ENCODE assay signal across 8 mouse cellular contexts in the genomic region with DNA sequence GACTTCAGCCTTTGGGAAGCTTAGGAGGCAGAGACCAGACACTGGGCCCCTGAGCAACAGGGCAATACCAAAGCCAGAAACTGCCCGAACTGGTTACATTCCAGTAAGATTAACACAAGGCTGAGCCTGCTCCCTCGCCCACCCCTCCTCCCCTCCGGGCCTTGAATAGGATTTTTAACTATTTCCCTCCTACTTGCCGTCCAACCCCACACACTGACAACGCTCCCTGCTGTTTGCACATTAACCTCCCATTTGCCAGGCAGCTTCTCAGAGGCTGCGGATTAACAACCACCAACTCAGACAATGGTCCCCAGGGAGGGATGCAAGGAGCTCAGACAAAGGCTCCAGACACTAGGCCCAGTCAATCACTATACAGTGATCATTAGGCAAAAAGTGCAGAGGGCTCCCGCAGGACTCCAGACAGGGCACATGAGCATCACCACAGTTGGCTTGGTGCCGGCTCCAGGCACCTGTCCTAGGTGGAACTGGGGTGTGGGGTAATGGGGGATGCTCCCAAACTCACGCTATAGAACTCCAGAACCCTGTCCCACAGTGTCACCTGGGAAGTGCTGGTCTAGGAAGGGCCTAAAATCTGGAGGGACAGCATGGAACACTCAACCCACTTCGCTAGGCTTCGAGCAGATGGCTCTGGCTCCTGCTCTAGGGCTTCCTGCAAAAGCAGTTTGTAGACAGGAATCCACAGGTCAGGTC.
DNase-seq lines count a peak whose midpoint lies in the region; ATAC-seq lines count a peak whose summit lies in the region.

No protein-coding gene starts in this region.

- H3K27me3 ChIP-seq in hindbrain, embryonic 11.5 days (ENCODE audit: control insufficient read depth, insufficient read depth, low read length), result peaks cover 6% of the 10 kb centered on the region

- H3K9ac ChIP-seq in hindbrain, embryonic 11.5 days (ENCODE audit: low read depth, low read length), result no peak overlapping the region

- H3K4me3 ChIP-seq in hindbrain, embryonic 11.5 days (ENCODE audit: low read depth, low read length), result peak overlapping the region; percentile 10

- peak overlapping the region; percentile 77 for H3K27ac ChIP-seq in hindbrain, embryonic 11.5 days (ENCODE audit: low read depth, low read length)

- intact Hi-C loops in gastrocnemius, postnatal 14 days (cut with DNase I; ENCODE audit: low total_unique reads), result no loop called here

- H3K9me3 ChIP-seq in hindbrain, embryonic 11.5 days (ENCODE audit: control insufficient read depth, low read length), result no peaks in the 10 kb centered on the region

- no peaks in the 10 kb centered on the region for H3K36me3 ChIP-seq in hindbrain, embryonic 11.5 days (ENCODE audit: control insufficient read depth, insufficient read depth, low read length)

- peak; percentile 59 for DNase-seq in 3T3-L1 (ENCODE audit: low read depth, low spot score)
- DNase-seq in R1 (ENCODE audit: low read depth, low spot score), result peak; percentile 99
- DNase-seq in hindbrain, embryonic 11.5 days (ENCODE audit: low spot score), result peak; percentile 77
- DNase-seq in lung, postnatal 10 days, result peak; percentile 82
- peak; percentile 62 for DNase-seq in testis, postnatal 10 days (ENCODE audit: low spot score)
- DNase-seq in gastrocnemius, postnatal 14 days, result no peak
- DNase-seq in cerebellum, adult 11-12 months, result no peak

- peak overlapping the region; percentile 35 for H3K4me2 ChIP-seq in hindbrain, embryonic 11.5 days (replicated peaks; ENCODE audit: low read depth, low read length)

- WGBS in hindbrain, embryonic 11.5 days, result 4% methylated on average over 11 of the region's 11 CpGs

- peaks cover 16% of the 10 kb centered on the region for H3K4me1 ChIP-seq in hindbrain, embryonic 11.5 days (replicated peaks; ENCODE audit: control insufficient read depth, insufficient read depth, low read length)

- peak; percentile 79 for ATAC-seq in hindbrain, embryonic 11.5 days (ENCODE audit: low FRiP score)
- no peak for ATAC-seq in monocyte, adult 5-6 weeks (replicated peaks; ENCODE audit: insufficient number of reproducible peaks, low FRiP score, low TSS enrichment, poor library complexity, severe bottlenecking)

Comparison
In these comparisons a context has a peak if more than half of its experiments do, and no peak if none do; other contexts are left out.
1. DNase-seq: peak in 3T3-L1 (single experiment), R1 (single experiment), hindbrain, embryonic 11.5 days (single experiment), lung, postnatal 10 days (single experiment) and testis, postnatal 10 days (single experiment); none in gastrocnemius, postnatal 14 days (single experiment) and cerebellum, adult 11-12 months (single experiment).